In the genomic region with DNA sequence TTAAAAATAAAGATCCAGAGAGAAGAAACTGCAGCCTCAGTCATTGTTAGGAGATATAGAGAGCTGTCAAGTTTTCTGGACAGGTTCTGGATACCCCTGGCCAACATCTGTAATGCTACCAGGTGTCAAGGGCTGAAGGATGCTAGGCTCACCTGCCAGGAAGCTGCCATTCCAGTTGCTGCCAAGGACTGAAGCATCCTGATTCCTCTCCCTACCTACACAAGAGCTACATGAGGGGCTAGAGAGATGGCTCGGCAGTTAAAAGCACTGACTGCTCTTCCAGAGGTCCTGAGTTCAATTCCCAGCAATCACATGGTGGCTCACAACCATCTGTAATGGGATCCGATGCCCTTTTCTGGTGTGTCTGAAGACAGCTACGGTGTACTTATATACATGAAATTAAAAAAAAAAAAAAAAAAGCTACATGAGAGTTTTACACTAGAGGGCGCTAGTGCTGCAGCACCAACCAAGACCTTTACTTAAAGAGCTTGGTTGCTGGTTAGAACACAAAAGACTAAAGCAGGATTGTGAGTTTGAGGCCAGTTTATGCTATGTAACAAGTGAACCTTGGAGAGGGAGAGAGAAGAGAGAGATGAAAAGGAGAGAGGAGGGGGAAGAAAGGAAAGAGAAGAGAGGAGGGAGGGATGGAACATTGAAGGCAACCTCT, we compare ENCODE assay signal across 8 mouse cellular contexts. TPM values are rescaled to one million over a fixed set of nuclear protein-coding genes. Genes with fewer than 3 reads are reported as not detected.
DNase-seq lines count a peak whose midpoint lies in the region; ATAC-seq and TF ChIP-seq lines count a peak whose summit lies in the region.
"Had no signal": no experiment of that assay in that cellular context is flagged by ENCODE, and none has a peak within 500 bp of the region (broad histone marks: within the 10 kb centered on the region; RNA-seq: fewer than 3 reads in every experiment).

No protein-coding gene starts in this region.

- 0 out of 2 replicates have a peak overlapping the region, but pooled peaks have one; percentile 20 for H3K9ac ChIP-seq in kidney, embryonic 16.5 days (replicated peaks; ENCODE audit: low read length)
- no peak overlapping the region for H3K9ac ChIP-seq in MEL (ENCODE audit: control insufficient read depth, low read depth, low read length, poor library complexity, severe bottlenecking)
- H3K9ac ChIP-seq in midbrain, embryonic 15.5 days: no peak overlapping the region; the same call in 1 of the 2 replicates

- no peak overlapping the region for H3K4me2 ChIP-seq in kidney, embryonic 16.5 days (replicated peaks; ENCODE audit: low read depth, low read length)
- H3K4me2 ChIP-seq in midbrain, embryonic 15.5 days: no peak overlapping the region

- TF ChIP-seq POLR2A in MEL (IDR thresholded peaks at IDR 0.05; ENCODE audit: control insufficient read depth in 1 of 2, insufficient read depth in 1 of 2, low read depth in 1 of 2, low read length in 2 of 2, poor library complexity in 1 of 2): no peak

- TF ChIP-seq CTCF in MEL (IDR thresholded peaks at IDR 0.05 in 2 of 3, conservative IDR thresholded peaks at IDR 0.05 in 1 of 3; ENCODE audit: control insufficient read depth in 1 of 3, insufficient read depth in 1 of 3, low read depth in 2 of 3, low read length in 3 of 3, poor library complexity in 1 of 3, severe bottlenecking in 1 of 3): peak; percentile 53 to 85 (median 61)

- intact Hi-C loops in heart, postnatal 10 days (cut with DNase I): no loop called here

- no peak for DNase-seq in kidney, adult 11 months
- DNase-seq in MEL (ENCODE audit: low read depth, low spot score): peak; percentile 89
- DNase-seq in embryo, embryonic 10.5 days (ENCODE audit: low spot score): peak; percentile 87
- no peak for DNase-seq in heart, postnatal 10 days

- peaks cover 13% of the 10 kb centered on the region for H3K79me2 ChIP-seq in MEL (ENCODE audit: control insufficient read depth, insufficient read depth, low read length, poor library complexity)

- ATAC-seq in kidney, embryonic 16.5 days (ENCODE audit: low FRiP score, low TSS enrichment): no peak
- ATAC-seq in midbrain, embryonic 15.5 days (replicated peaks): no peak
- ATAC-seq in erythroid progenitor cell, adult 5-6 weeks (replicated peaks; ENCODE audit: low FRiP score, poor library complexity, severe bottlenecking): no peak

- no peaks in the 10 kb centered on the region for H3K9me3 ChIP-seq in kidney, embryonic 16.5 days (ENCODE audit: low read length)
- no peaks in the 10 kb centered on the region for H3K9me3 ChIP-seq in MEL (replicated peaks; ENCODE audit: insufficient read depth, low read length)
- no peaks in the 10 kb centered on the region for H3K9me3 ChIP-seq in midbrain, embryonic 15.5 days

- H3K27ac ChIP-seq in kidney, embryonic 16.5 days (ENCODE audit: low read length): no peak overlapping the region
- no peak overlapping the region for H3K27ac ChIP-seq in MEL (ENCODE audit: control insufficient read depth, low read depth, low read length)
- 0 out of 2 replicates have a peak overlapping the region, but pooled peaks have one; percentile 58 for H3K27ac ChIP-seq in midbrain, embryonic 15.5 days

- H3K4me3 ChIP-seq in kidney, embryonic 16.5 days (ENCODE audit: low read length): no peak overlapping the region
- H3K4me3 ChIP-seq in MEL (ENCODE audit: control insufficient read depth in 1 of 2, insufficient read depth in 1 of 2, low read depth in 2 of 2, low read length in 2 of 2): no peak overlapping the region
- H3K4me3 ChIP-seq in midbrain, embryonic 15.5 days: no peak overlapping the region

- no peak for TF ChIP-seq EP300 in MEL (IDR thresholded peaks at IDR 0.05; ENCODE audit: low read depth in 1 of 2, low read length in 2 of 2)

- peak; percentile 87 for TF ChIP-seq RAD21 in MEL (IDR thresholded peaks at IDR 0.05; ENCODE audit: low read depth, low read length)

- WGBS in kidney, embryonic 16.5 days: 12% methylated on average over 4 of the region's 4 CpGs
- 23% methylated on average over 4 of the region's 4 CpGs for WGBS in midbrain, embryonic 15.5 days

- no peaks in the 10 kb centered on the region for H3K27me3 ChIP-seq in kidney, embryonic 16.5 days (ENCODE audit: insufficient read depth, low read length)
- H3K27me3 ChIP-seq in MEL (ENCODE audit: control insufficient read depth in 1 of 2, insufficient read depth in 2 of 2, low read length in 2 of 2): no peaks in the 10 kb centered on the region
- no peaks in the 10 kb centered on the region for H3K27me3 ChIP-seq in midbrain, embryonic 15.5 days (replicated peaks)

- no peaks in the 10 kb centered on the region for H3K36me3 ChIP-seq in kidney, embryonic 16.5 days (ENCODE audit: insufficient read depth, low read length)
- peaks cover 0 to 9% of the 10 kb centered on the region in 2 experiments; a peak in 2 of 4 replicates for H3K36me3 ChIP-seq in MEL (ENCODE audit: control insufficient read depth in 1 of 2, insufficient read depth in 2 of 2, low read length in 2 of 2)
- H3K36me3 ChIP-seq in midbrain, embryonic 15.5 days (replicated peaks): no peaks in the 10 kb centered on the region

- H3K4me1 ChIP-seq in kidney, embryonic 16.5 days (ENCODE audit: insufficient read depth, low read length): peaks cover 9% of the 10 kb centered on the region
- H3K4me1 ChIP-seq in MEL (ENCODE audit: control insufficient read depth in 1 of 2, insufficient read depth in 2 of 2, low read length in 2 of 2): peaks cover 6 to 23% of the 10 kb centered on the region in 2 experiments
- H3K4me1 ChIP-seq in midbrain, embryonic 15.5 days: peaks cover 14% of the 10 kb centered on the region

TF ChIP-seq in MEL, 35 proteins besides CTCF, POLR2A, EP300 and RAD21 (continues in another document):
- TF ChIP-seq SMC3 (IDR thresholded peaks at IDR 0.05; ENCODE audit: low read depth, low read length) (peak; percentile 90), MXI1 (IDR thresholded peaks at IDR 0.05; ENCODE audit: low read depth, low read length) (no peak), MYC (IDR thresholded peaks at IDR 0.05; ENCODE audit: low read depth, low read length) (peak; percentile 66), E2F4 (IDR thresholded peaks at IDR 0.05; ENCODE audit: borderline replicate concordance, low read depth, low read length) (no peak), ZNF384 (IDR thresholded peaks at IDR 0.05; ENCODE audit: low read depth, low read length) (peak; percentile 98), TBP (IDR thresholded peaks at IDR 0.05; ENCODE audit: low read depth, low read length) (no peak), MAX (IDR thresholded peaks at IDR 0.05; ENCODE audit: low read length) (no peak), CHD1 (IDR thresholded peaks at IDR 0.05; ENCODE audit: low read depth, low read length) (no peak)

RNA-seq across cellular contexts. Expression of gene Prrc2a, which starts 4.0 kb away (rescaled TPM):
- 166 and 215 TPM in 2 replicates for polyA plus RNA-seq in kidney, embryonic 16.5 days (2015; fragmentation: Nextera tagmentation; extraction: Ambion mirVana)
- total RNA-seq in MEL (2012; rRNA removed): 87.6 and 102 TPM in 2 replicates
- polyA plus RNA-seq in MEL (2012; ENCODE audit: insufficient read depth in 1 of 2, insufficient read length in 2 of 2, low read depth in 1 of 2, low replicate concordance in 2 of 2, missing spikeins in 1 of 2): 100 to 1,000 TPM in 1 of 2 experiments, 10 to 100 TPM in 1; 71.0 to 663 TPM
- polyA plus RNA-seq in midbrain, embryonic 15.5 days (2015; fragmentation: Nextera tagmentation; extraction: Ambion mirVana): 188 and 203 TPM in 2 replicates
- 227 and 234 TPM in 2 replicates for total RNA-seq in erythroid progenitor cell, adult 5-6 weeks (2015; ENCODE audit: low replicate concordance)
- 42.0 and 64.3 TPM in 2 replicates for total RNA-seq in erythroid progenitor cell, adult 5-6 weeks (2017; ENCODE audit: low replicate concordance)
- 100 to 1,000 TPM; 195 to 211 TPM for total RNA-seq in heart, postnatal 10 days (2021)

RNA-seq across cellular contexts. Expression of gene Aif1, which starts 7.2 kb away (rescaled TPM):
- 8.3 and 9.2 TPM in 2 replicates for polyA plus RNA-seq in kidney, embryonic 16.5 days (2015; fragmentation: Nextera tagmentation; extraction: Ambion mirVana)
- total RNA-seq in MEL (2012; rRNA removed): 0.29 and 0.42 TPM in 2 replicates
- polyA plus RNA-seq in MEL (2012; ENCODE audit: insufficient read depth in 1 of 2, insufficient read length in 2 of 2, low read depth in 1 of 2, low replicate concordance in 2 of 2, missing spikeins in 1 of 2): under 1 TPM in 1 of 2 experiments, not detected in 1; 0.45 TPM
- polyA plus RNA-seq in midbrain, embryonic 15.5 days (2015; fragmentation: Nextera tagmentation; extraction: Ambion mirVana): 7.3 and 8.2 TPM in 2 replicates
- total RNA-seq in erythroid progenitor cell, adult 5-6 weeks (2015; ENCODE audit: low replicate concordance): 14.1 and 28.1 TPM in 2 replicates
- total RNA-seq in erythroid progenitor cell, adult 5-6 weeks (2017; ENCODE audit: low replicate concordance): 3.3 and 32.3 TPM in 2 replicates
- 1 to 10 TPM; 2.9 to 4.6 TPM for total RNA-seq in heart, postnatal 10 days (2021)

RNA-seq across cellular contexts. Expression of gene Lst1, which starts 19.6 kb away (rescaled TPM):
- polyA plus RNA-seq in kidney, embryonic 16.5 days (2015; fragmentation: Nextera tagmentation; extraction: Ambion mirVana): 10.7 and 12.8 TPM in 2 replicates
- total RNA-seq in MEL (2012; rRNA removed): 15.2 and 16.9 TPM in 2 replicates
- 10 to 100 TPM in 1 of 2 experiments, not detected in 1; 29.0 TPM for polyA plus RNA-seq in MEL (2012; ENCODE audit: insufficient read depth in 1 of 2, insufficient read length in 2 of 2, low read depth in 1 of 2, low replicate concordance in 2 of 2, missing spikeins in 1 of 2)
- 7.6 and 9.2 TPM in 2 replicates for polyA plus RNA-seq in midbrain, embryonic 15.5 days (2015; fragmentation: Nextera tagmentation; extraction: Ambion mirVana)
- 34.2 and 66.2 TPM in 2 replicates for total RNA-seq in erythroid progenitor cell, adult 5-6 weeks (2015; ENCODE audit: low replicate concordance)
- 48.4 and 53.5 TPM in 2 replicates for total RNA-seq in erythroid progenitor cell, adult 5-6 weeks (2017; ENCODE audit: low replicate concordance)
- total RNA-seq in heart, postnatal 10 days (2021): 1 to 10 TPM; 2.8 to 4.5 TPM

RNA-seq across cellular contexts. Expression of gene Ltb, which starts 25.6 kb away (rescaled TPM):
- polyA plus RNA-seq in kidney, embryonic 16.5 days (2015; fragmentation: Nextera tagmentation; extraction: Ambion mirVana): 0.66 and 1.2 TPM in 2 replicates
- 0.75 and 1.1 TPM in 2 replicates for total RNA-seq in MEL (2012; rRNA removed)
- 1 to 10 TPM in 1 of 2 experiments, not detected in 1; 1.5 TPM for polyA plus RNA-seq in MEL (2012; ENCODE audit: insufficient read depth in 1 of 2, insufficient read length in 2 of 2, low read depth in 1 of 2, low replicate concordance in 2 of 2, missing spikeins in 1 of 2)
- 0.58 and 0.78 TPM in 2 replicates for polyA plus RNA-seq in midbrain, embryonic 15.5 days (2015; fragmentation: Nextera tagmentation; extraction: Ambion mirVana)
- total RNA-seq in erythroid progenitor cell, adult 5-6 weeks (2015; ENCODE audit: low replicate concordance): 1.8 and 8.0 TPM in 2 replicates
- 0.30 and 10.0 TPM in 2 replicates for total RNA-seq in erythroid progenitor cell, adult 5-6 weeks (2017; ENCODE audit: low replicate concordance)
- total RNA-seq in heart, postnatal 10 days (2021): 1 to 10 TPM in 1 of 2 experiments, under 1 TPM in 1; 0.94 to 1.2 TPM

RNA-seq across cellular contexts. Expression of gene Tnf, which starts 33.1 kb away (rescaled TPM):
- polyA plus RNA-seq in kidney, embryonic 16.5 days (2015; fragmentation: Nextera tagmentation; extraction: Ambion mirVana): 0.15 and 0.28 TPM in 2 replicates
- 0.95 and 1.2 TPM in 2 replicates for total RNA-seq in MEL (2012; rRNA removed)
- 1 to 10 TPM in 1 of 2 experiments, not detected in 1; 2.0 TPM for polyA plus RNA-seq in MEL (2012; ENCODE audit: insufficient read depth in 1 of 2, insufficient read length in 2 of 2, low read depth in 1 of 2, low replicate concordance in 2 of 2, missing spikeins in 1 of 2)
- polyA plus RNA-seq in midbrain, embryonic 15.5 days (2015; fragmentation: Nextera tagmentation; extraction: Ambion mirVana): not detected in 2 replicates
- total RNA-seq in erythroid progenitor cell, adult 5-6 weeks (2015; ENCODE audit: low replicate concordance): 9.6 and 12.6 TPM in 2 replicates
- total RNA-seq in erythroid progenitor cell, adult 5-6 weeks (2017; ENCODE audit: low replicate concordance): 0.90 and 3.2 TPM in 2 replicates
- total RNA-seq in heart, postnatal 10 days (2021): under 1 TPM; 0.72 to 0.87 TPM
- total RNA-seq: left cerebral cortex, postnatal 14 days had no signal

Comparison
In these comparisons a context has a peak if more than half of its experiments do, and no peak if none do; other contexts are left out.
1. DNase-seq: peak in MEL (single experiment) and embryo, embryonic 10.5 days (single experiment); none in kidney, adult 11 months (single experiment) and heart, postnatal 10 days (0 of 2).